Mouse (Mus musculus) retina, postnatal 1 day (tissue): Measurements from ENCODE around the gene Ccz1.
A peak's percentile ranks its signal among the peaks of the same experiment; 100 is the strongest.
"Not testable (repeated sequence)": the region's sequence is repeated elsewhere in the genome, so short reads cannot be mapped to it uniquely, and the experiment has no call there.

Experiments used
- DNase-seq: peaks from one replicate; pipeline ENCODE4 v3.0.0-alpha.2; 2012

Gene Ccz1

GRCm38 (mm10) chr5:144014551-144015311 is at the start of gene Ccz1:
Gene Ccz1 (minus strand): TSS chr5:144014877.
- DNase-seq, result peak; percentile 95

DNA sequence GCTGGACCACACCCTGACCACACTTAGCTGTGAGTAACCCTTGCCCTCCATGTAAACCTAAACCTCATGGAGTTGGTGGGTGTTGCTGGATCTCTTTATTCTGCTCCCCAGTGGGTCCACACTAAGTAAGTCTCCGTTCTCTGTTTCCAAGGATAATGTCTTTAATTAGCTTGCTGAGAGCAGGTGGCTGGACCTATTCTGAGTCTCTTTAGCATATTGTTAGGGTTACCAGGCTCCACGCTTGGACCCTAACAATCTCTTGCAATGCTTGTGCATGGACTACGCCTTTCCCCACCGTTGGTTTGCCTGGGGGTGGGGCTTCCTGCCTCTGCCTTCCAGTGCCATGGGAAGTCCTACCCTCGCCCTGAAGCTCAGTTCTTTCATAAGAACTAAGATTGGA is 49.4 kb upstream of the Ccz1 start:
- no peak for DNase-seq

- DNase-seq, result no peak
Observed at GRCm38 (mm10) chr5:144054340-144054739, 39.7 kb upstream of the Ccz1 start.

DNA sequence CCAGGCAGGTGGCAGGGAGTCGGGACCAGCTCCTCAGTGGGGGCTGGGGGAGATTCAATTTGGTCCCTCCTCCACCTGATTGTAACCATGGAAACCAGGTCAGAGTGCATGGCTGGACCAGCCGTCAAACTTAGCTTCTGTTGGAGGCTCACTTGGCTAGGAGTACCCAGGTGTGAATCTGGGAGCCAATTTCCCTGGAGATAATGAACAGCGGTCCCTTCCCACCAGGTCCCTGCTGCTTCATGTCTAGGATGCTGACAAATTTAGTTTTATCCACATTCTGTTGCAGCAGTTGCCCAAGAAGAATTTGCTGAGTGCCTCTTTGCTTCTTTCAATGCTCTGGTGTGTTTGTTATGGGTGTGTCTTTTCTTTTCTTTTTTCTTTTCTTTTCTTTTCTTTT is 38.8 kb upstream of the Ccz1 start:
- DNase-seq, result no peak

GRCm38 (mm10) chr5:144051268-144051667 is 36.6 kb upstream of the Ccz1 start:
- peak; percentile 11 for DNase-seq

DNA sequence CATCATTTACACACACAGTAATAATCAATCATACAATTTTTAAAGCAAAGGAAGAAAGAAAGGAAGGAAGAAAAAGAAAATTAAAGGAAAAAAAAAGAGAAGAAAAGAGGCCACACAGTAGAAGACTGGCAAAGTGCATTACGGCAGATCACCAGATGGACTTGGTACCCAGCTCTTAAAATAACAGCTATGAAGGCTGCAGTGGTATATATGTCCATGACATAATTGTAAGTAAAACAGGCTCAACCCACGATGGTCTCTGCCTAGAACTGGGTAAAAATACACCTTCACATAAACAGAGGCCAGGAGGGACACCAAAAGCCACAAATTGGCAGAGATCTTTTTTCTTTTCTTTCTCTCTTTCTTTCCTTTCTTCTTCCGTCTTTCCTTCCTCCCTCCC is 35.2 kb upstream of the Ccz1 start:
- no peak for DNase-seq

DNA sequence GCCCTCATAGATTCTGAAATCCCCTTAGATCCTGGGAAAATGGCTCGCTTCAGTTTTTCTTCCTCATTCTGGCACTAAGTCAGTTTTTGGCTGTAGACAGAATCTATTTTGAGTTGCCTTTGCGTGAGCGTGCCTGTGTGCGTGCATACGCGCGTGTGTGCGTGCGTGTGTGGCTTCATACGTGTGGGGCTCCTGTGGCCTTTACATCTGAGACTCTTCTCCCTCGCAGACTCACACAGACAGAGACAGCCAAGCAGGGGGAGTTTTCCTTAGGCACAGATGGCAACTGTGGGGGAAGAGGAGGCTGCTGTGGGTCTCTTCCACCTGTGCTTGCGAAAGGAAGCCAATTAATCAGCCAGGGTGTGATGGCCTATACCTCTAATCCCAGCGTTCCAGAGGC is 32.6 kb upstream of the Ccz1 start:
- no peak for DNase-seq

GRCm38 (mm10) chr5:144043166-144043565 is 28.5 kb upstream of the Ccz1 start:
- no peak for DNase-seq

- peak; percentile 83 for DNase-seq
Observed at GRCm38 (mm10) chr5:144040720-144041364, 26.2 kb upstream of the Ccz1 start.

GRCm38 (mm10) chr5:144039886-144040285 is 25.2 kb upstream of the Ccz1 start:
- no peak for DNase-seq

GRCm38 (mm10) chr5:144039156-144039675 is 24.5 kb upstream of the Ccz1 start:
- no peak for DNase-seq

DNA sequence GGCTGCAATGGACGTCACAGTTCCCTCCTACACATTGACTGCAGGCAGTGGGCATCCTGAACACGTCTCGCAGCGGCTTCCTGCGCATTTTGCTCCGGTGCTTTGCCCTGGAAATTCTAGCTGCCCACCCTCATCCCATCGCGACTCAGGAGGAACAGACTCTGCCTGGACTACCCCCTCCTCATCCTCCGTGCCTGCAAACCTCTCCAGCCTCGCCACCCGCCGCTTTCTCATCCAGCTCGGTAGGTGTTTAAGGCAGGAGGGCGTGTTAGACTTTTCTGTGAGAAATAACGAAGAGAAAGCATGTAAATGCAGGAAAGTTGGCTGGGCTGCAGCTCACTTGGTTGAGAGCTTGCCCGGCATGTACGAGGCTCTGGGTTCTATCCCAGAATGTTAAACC is 22.3 kb upstream of the Ccz1 start:
- DNase-seq, result no peak

DNA sequence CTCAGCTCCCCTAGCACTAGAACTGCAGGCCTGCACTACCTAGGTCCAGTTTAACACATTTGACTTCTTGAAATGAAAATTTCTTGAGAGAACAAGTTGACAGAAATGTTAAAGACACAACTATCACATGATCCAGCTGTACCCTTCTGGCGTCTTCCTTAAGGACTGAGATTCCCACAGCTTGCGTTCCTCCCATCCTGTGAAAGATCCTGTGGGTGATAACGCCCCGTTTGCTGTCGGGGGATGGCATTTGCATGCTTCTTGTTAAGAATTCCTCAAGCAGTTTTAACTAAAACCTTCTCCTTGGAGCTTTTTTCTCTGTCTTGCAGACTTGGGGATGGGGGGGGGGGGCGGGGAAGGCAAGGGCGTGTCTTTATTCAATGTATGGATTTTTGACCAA is 19.9 kb upstream of the Ccz1 start:
- DNase-seq, result no peak

GRCm38 (mm10) chr5:144032491-144032890 is 17.8 kb upstream of the Ccz1 start:
- DNase-seq, result no peak

DNA sequence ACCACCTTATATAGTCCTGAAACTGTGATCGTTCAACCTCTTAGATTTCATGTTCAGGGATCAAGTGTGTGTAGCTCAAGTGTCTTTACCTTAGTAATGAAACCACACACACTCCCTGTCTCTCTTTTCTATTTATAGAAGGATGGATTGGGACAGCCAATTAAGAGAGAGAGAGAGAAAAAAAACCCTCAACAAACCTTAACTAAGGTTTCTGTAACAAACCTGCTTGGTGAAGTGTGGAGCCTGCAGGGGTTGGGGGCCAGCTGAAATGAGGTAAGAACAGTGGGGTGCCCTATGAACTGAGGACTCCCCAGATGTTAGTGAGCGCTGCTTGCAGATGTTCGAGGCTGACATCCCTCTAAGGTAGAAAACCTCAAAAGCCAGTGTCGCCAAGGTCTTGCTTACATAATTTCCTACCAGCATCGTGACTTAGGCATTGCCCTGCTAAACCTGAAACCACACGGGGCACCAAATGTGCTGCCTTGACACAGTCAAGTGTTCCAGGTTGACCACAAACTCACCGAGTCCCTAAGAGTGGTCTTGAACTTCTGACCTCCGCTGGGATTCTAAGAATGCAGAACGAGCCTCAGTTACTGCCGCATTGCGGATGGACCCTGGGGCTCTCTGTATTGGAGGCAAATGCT is 12.1 kb upstream of the Ccz1 start, which contains the start of gene Ocm:
Gene Ocm, minus strand, starts transcription at position 51 of the 644 bp plus-strand sequence.
- no peak for DNase-seq

DNA sequence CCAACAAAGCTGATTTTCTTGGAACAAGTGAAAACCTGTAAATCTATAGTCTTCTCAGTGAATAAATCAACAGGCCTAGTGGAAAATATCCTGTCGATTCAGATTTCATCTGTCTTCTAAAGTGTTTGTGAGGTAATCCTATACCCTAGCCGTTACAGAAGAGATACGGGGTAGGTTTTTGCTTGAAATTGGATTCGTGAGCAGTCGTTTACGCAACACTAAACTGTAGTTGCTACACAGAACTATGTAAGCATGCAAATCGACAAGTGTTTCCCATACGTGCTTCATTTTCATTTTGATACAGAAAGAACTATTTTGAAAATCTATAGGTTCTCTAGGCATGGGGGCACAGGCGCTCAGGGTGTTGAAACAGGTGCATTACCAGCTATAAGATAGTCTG is 1.2 kb upstream of the Ccz1 start:
- DNase-seq, result no peak

- no peak for DNase-seq
Observed at GRCm38 (mm10) chr5:144015312-144015650, 604 bp upstream of the Ccz1 start.

DNA sequence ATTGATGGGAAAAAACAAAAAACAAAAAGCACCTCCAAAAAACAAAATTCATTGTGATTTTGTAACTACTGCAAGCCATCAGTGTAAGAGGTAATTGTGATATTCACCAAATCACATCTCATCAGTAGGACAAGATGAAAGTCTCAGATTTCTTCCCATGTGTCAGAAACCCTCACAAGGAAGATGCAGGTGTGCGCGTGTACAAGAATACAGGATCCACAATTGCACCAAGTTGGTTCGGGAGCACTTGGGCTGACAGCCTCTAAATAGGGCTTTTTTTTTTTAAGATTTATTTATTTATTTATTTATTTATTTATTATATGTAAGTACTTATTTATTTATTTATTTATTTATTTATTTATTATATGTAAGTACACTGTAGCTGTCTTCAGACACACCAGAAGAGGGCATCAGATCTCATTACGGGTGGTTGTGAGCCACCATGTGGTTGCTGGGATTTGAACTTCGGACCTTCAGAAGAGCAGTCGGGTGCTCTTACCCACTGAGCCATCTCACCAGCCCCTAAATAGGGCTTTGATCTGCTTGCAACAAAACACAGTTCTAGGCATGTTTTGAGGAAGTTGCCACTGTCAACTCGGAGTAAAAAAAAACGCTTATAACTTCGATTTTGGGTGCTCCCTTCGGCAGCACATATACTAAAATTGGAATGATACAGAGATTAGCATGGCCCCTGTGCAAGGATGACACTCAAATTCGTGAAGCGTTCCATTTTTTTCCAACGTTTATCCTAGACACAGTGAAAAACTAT is 1.1 kb downstream of the Ccz1 start:
- DNase-seq, result not testable (repeated sequence)

DNA sequence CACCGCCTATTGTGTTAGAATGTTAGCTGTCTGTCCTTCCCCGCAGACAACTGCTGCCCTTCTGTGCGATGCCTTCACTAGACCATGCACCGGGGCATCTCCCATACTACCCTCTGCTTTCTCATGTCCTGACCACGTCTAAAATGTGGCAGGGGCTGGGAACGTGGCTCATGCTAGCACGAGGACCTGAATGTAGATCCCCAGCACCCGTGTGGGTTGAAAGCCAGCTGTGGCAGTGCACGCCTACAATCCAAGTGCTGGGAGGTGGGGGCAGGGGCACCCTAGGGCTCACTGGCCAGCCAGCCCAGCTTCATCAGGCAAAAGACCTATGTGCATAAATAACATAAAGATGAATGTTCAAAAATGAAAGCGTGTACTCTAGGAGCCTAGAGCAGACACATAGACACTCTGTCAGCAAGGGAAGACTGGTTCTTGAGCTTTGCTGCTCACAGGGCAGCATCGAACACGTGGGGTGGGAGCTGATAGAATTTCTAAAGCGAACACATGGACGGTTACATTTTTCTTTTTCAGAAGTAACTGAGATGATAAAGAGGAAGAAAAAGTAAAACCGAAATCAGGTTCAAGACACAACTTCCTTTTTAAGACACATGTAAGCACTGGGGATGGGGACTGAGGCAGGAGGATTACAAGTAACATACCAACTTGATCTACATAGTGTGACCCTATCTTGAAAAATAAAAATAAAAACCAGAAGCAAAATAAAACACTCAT is 12.1 kb downstream of the Ccz1 start:
- no peak for DNase-seq

GRCm38 (mm10) chr5:143999409-143999808 is 15.3 kb downstream of the Ccz1 start:
- no peak for DNase-seq

DNA sequence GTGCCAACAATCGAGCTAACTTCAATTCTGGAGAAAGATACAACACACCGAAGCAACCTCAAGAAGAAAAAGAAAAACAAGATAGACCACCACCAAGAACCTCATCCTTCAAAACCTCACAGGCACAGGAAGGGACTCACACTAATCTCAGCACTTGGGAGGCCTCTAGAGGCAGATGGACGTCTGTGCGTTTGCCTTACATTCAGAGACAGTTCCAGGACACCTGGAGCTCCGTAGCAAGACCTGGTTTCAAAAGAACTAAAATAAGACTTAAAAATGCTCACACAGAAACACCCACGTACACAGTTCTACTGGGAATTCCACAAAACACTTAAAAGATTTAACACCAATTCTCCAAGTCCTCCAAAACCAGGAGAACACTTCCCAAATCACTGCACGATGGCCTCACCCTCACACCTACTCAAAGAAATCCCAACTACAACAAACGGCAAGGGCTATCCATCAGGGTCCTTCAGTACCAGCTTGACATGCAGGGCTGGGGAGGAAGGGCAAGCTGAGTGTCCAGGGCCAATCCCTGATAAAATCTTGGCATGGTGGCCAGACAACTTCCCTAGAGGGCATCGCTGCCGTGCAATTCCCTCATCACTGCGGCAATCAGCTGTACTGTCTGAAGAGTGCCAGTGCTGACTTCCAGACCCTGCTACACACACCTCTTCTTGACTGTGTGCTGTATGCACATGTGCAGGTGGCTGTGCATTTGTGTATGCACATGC is 19.9 kb downstream of the Ccz1 start:
- no peak for DNase-seq

- DNase-seq, result no peak
Observed at GRCm38 (mm10) chr5:143993849-143994248, 20.8 kb downstream of the Ccz1 start.
